ENCODE assay signal across 16 mouse cellular contexts in the genomic region with DNA sequence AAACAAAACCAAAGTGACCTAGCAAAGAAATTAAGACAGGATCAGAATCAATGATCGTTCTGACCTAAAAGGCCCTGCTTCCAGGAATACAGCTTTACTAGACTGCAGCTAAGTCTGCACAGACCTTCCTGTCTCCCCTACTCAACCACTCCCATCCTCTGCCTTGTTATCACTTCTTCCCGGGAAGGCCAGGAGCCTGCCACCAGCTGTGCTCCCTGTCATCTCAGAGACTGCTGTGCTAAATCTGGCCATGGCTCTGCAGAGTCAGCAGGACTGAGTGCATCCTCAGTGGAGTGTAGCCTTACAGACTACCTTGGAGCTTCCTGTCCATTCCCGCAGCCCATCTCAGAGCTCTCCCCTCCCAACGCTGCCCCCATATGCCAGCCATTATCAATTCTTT. TPM values are rescaled to one million over a fixed set of nuclear protein-coding genes. Genes with fewer than 3 reads are reported as not detected.
DNase-seq lines count a peak whose midpoint lies in the region; ATAC-seq and TF ChIP-seq lines count a peak whose summit lies in the region.
"Had no signal": no experiment of that assay in that cellular context is flagged by ENCODE, and none has a peak within 500 bp of the region (broad histone marks: within the 10 kb centered on the region; RNA-seq: fewer than 3 reads in every experiment).

No protein-coding gene starts in this region.

- no peak for TF ChIP-seq CTCF in intestine, postnatal 0 days (IDR thresholded peaks at IDR 0.05; ENCODE audit: low read depth)

- DNase-seq in heart, postnatal 36 days, result no peak
- DNase-seq in MN1 (ENCODE audit: low spot score), result peak; percentile 54
- DNase-seq in c-Kit-positive CD71-positive TER-119-negative erythroid progenitor cells, embryonic 14.5 days (ENCODE audit: low read depth), result peak; percentile 24
- DNase-seq: cerebellum, adult 11 months; lung, adult 2 months; midbrain, embryonic 14.5 days; right cerebral cortex, postnatal 14 days had no signal

- H3K27me3 ChIP-seq in heart, embryonic 12.5 days (replicated peaks), result no peaks in the 10 kb centered on the region
- H3K27me3 ChIP-seq in liver, embryonic 12.5 days (replicated peaks), result no peaks in the 10 kb centered on the region
- H3K27me3 ChIP-seq in intestine, postnatal 0 days (replicated peaks; ENCODE audit: control insufficient read depth, insufficient read depth, low read length), result no peaks in the 10 kb centered on the region
- H3K27me3 ChIP-seq: CH12.LX; embryonic facial prominence, embryonic 12.5 days; forebrain, embryonic 15.5 days had no signal

- 0 out of 2 replicates have a peak, but pooled peaks cover 2% of the 10 kb centered on the region for H3K36me3 ChIP-seq in heart, embryonic 12.5 days
- peaks cover 2% of the 10 kb centered on the region for H3K36me3 ChIP-seq in liver, embryonic 12.5 days
- no peaks in the 10 kb centered on the region for H3K36me3 ChIP-seq in intestine, postnatal 0 days (ENCODE audit: control insufficient read depth, insufficient read depth)
- H3K36me3 ChIP-seq: embryonic facial prominence, embryonic 12.5 days; forebrain, embryonic 15.5 days had no signal

- H3K9ac ChIP-seq in heart, embryonic 12.5 days, result no peak overlapping the region
- no peak overlapping the region for H3K9ac ChIP-seq in liver, embryonic 12.5 days
- H3K9ac ChIP-seq in intestine, postnatal 0 days (ENCODE audit: low read depth, low read length), result no peak overlapping the region
- H3K9ac ChIP-seq: embryonic facial prominence, embryonic 12.5 days; forebrain, embryonic 15.5 days had no signal

- intact Hi-C loops in heart, postnatal 36 days (cut with DNase I), result loop anchor here (2.0 kb wide), 1 partner anchor 22 kb away; no protein-coding TSS in a partner anchor

- peaks cover 43% of the 10 kb centered on the region for H3K4me1 ChIP-seq in heart, embryonic 12.5 days (replicated peaks)
- H3K4me1 ChIP-seq in liver, embryonic 12.5 days, result peaks cover 33% of the 10 kb centered on the region
- H3K4me1 ChIP-seq in intestine, postnatal 0 days (replicated peaks; ENCODE audit: control insufficient read depth, insufficient read depth, low read length), result 0 out of 2 replicates have a peak, but pooled peaks cover 2% of the 10 kb centered on the region

- H3K4me2 ChIP-seq in heart, embryonic 12.5 days, result peak overlapping the region; percentile 15; the same call in 1 of the 2 replicates
- H3K4me2 ChIP-seq in liver, embryonic 12.5 days, result 0 out of 2 replicates have a peak overlapping the region, but pooled peaks have one; percentile 57
- H3K4me2 ChIP-seq in intestine, postnatal 0 days (replicated peaks; ENCODE audit: low read depth), result no peak overlapping the region
- H3K4me2 ChIP-seq: embryonic facial prominence, embryonic 12.5 days; forebrain, embryonic 15.5 days had no signal

- H3K27ac ChIP-seq in heart, embryonic 12.5 days (ENCODE audit: poor library complexity, severe bottlenecking), result peak overlapping the region; percentile 85
- no peak overlapping the region for H3K27ac ChIP-seq in liver, embryonic 12.5 days
- H3K27ac ChIP-seq in intestine, postnatal 0 days (ENCODE audit: low read depth, low read length), result no peak overlapping the region
- H3K27ac ChIP-seq: embryonic facial prominence, embryonic 12.5 days; forebrain, embryonic 15.5 days; kidney, postnatal 0 days; left cerebral cortex, adult 2 months had no signal

- 15% methylated on average over 4 of the region's 4 CpGs for WGBS in heart, embryonic 12.5 days
- WGBS in liver, embryonic 12.5 days (ENCODE audit: insufficient replicate concordance), result 34% methylated on average over 4 of the region's 4 CpGs
- 54% methylated on average over 4 of the region's 4 CpGs for WGBS in intestine, postnatal 0 days

- peak; percentile 85 for ATAC-seq in heart, embryonic 12.5 days (ENCODE audit: insufficient number of reproducible peaks, low FRiP score)
- ATAC-seq in liver, embryonic 12.5 days, result peak; percentile 63
- no peak for ATAC-seq in intestine, postnatal 0 days
- ATAC-seq in activated CD4-positive, CD25-positive, alpha-beta regulatory T cell, adult 4 months, result no peak
- ATAC-seq: forebrain, embryonic 15.5 days had no signal

- no peak overlapping the region for H3K4me3 ChIP-seq in heart, embryonic 12.5 days
- no peak overlapping the region for H3K4me3 ChIP-seq in liver, embryonic 12.5 days
- no peak overlapping the region for H3K4me3 ChIP-seq in intestine, postnatal 0 days (ENCODE audit: low read depth, low read length)
- H3K4me3 ChIP-seq: embryonic facial prominence, embryonic 12.5 days; forebrain, embryonic 15.5 days; left cerebral cortex, adult 2 months had no signal

- H3K9me3 ChIP-seq in heart, embryonic 12.5 days (replicated peaks), result no peaks in the 10 kb centered on the region
- no peaks in the 10 kb centered on the region for H3K9me3 ChIP-seq in liver, embryonic 12.5 days (replicated peaks)
- no peaks in the 10 kb centered on the region for H3K9me3 ChIP-seq in intestine, postnatal 0 days (ENCODE audit: control insufficient read depth)
- H3K9me3 ChIP-seq: embryonic facial prominence, embryonic 12.5 days; forebrain, embryonic 15.5 days had no signal

RNA-seq across cellular contexts. Expression of a gene that starts 11.5 kb away (rescaled TPM):
- 4.7 and 4.9 TPM in 2 replicates for polyA plus RNA-seq in heart, embryonic 12.5 days (2016; fragmentation: Nextera tagmentation; extraction: Ambion mirVana)
- total RNA-seq in heart, postnatal 36 days (2021), result 1 to 10 TPM; 7.4 to 8.5 TPM
- polyA plus RNA-seq in liver, embryonic 12.5 days (2016; fragmentation: Nextera tagmentation; extraction: Ambion mirVana), result 2.8 and 3.1 TPM in 2 replicates
- 1.3 and 1.4 TPM in 2 replicates for polyA plus RNA-seq in intestine, postnatal 0 days (2015; fragmentation: Nextera tagmentation; extraction: Ambion mirVana)
- 1 to 10 TPM; 4.2 to 4.5 TPM for polyA plus RNA-seq in activated CD4-positive, CD25-positive, alpha-beta regulatory T cell, adult 4 months (2017; shearing (Covaris generic))

RNA-seq across cellular contexts. Expression of a gene that starts 25.5 kb away (rescaled TPM):
- polyA plus RNA-seq in heart, embryonic 12.5 days (2016; fragmentation: Nextera tagmentation; extraction: Ambion mirVana), result 33.1 and 35.1 TPM in 2 replicates
- total RNA-seq in heart, postnatal 36 days (2021), result 10 to 100 TPM; 56.4 to 59.3 TPM
- 17.3 and 18.3 TPM in 2 replicates for polyA plus RNA-seq in liver, embryonic 12.5 days (2016; fragmentation: Nextera tagmentation; extraction: Ambion mirVana)
- 11.7 and 13.3 TPM in 2 replicates for polyA plus RNA-seq in intestine, postnatal 0 days (2015; fragmentation: Nextera tagmentation; extraction: Ambion mirVana)
- polyA plus RNA-seq in activated CD4-positive, CD25-positive, alpha-beta regulatory T cell, adult 4 months (2017; shearing (Covaris generic)), result 10 to 100 TPM; 31.6 to 41.8 TPM

Comparison
In these comparisons a context has a peak if more than half of its experiments do, and no peak if none do; other contexts are left out.
1. ATAC-seq: peak in heart, embryonic 12.5 days (single experiment) and liver, embryonic 12.5 days (single experiment); none in intestine, postnatal 0 days (single experiment) and activated CD4-positive, CD25-positive, alpha-beta regulatory T cell, adult 4 months (single experiment).
2. DNase-seq: peak in MN1 (single experiment) and c-Kit-positive CD71-positive TER-119-negative erythroid progenitor cells, embryonic 14.5 days (single experiment); none in heart, postnatal 36 days (0 of 2).